Mouse (Mus musculus) CH12F3 (cell line): ENCODE measurements around the gene Copg1.

Source experiments
- in situ Hi-C: fragments of 300-500 bp; cut with MboI; formaldehyde crosslinking; loops from 2 replicates; pipeline ENCODE4 v1.14.3; 2020; ENCODE audit warnings: low sequenced_read_pairs

The Copg1 gene

DNA sequence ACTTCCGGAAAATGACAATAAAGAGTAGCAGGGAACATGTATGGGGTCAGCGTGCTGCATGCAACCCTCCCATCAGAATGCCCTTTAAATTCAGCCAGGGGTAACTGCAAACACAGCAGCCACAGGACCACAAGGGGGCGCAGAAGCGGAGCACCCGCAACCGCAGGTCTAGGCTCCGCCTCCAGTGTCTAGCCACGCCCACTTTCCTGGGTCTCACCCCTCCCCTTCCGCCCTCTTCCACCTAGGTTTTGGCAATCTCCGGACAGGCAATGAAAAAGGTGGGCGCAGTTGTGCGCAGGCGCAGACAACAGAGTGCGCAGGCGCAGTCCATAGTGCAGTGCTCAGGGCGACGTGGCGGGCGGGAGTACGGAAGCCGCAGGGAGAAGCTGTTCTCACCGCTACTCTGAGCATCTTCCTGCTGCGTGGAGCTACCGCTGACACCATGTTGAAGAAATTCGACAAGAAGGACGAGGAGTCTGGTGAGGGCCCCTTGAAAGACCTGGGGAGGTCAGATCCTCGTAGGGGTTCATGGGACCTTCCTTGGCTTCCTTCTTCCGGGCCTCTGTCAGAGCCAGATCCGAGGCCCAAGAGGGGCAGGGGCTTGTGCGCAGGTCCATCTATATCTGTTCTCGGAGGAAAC, at the start of gene Copg1:
Gene Copg1, plus strand, starts transcription at position 221 of the 640 bp plus-strand sequence.
- in situ Hi-C loops = no loop called here

DNA sequence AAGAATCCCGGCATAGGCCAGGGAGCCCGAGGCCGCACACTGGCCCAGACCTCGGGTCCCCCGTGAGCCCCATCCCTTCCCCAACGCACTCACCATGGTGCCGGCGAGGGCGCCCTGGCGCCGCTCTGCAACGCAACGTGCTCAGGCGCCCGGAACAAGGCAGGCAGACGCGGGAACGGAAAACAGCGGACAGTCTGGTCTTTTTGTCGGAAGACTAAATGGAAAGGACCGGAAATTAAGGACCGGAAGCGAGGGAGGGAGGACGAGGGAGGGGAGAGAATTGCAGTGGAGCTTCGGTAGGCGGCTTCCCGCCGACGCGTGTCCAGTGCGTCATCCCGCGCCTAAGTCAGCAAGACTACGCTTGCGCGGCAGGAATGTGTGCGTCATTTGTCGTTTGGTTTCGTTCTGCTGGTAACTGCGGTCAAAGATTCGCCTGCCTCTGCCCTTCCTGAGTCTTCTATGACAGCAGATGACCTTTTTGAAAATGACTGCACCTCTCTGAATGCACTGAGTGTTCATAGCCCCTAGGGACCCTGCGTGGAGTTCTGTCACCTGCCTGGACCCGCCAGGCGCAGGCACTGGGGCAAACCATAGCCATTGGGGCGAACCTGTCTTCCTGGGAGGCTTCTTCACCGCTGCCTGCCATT, 48.9 kb upstream of the Copg1 start, which contains the start of gene Isy1:
Gene Isy1, minus strand, starts transcription at position 248 of the 647 bp plus-strand sequence.
- in situ Hi-C loops = no loop called here

DNA sequence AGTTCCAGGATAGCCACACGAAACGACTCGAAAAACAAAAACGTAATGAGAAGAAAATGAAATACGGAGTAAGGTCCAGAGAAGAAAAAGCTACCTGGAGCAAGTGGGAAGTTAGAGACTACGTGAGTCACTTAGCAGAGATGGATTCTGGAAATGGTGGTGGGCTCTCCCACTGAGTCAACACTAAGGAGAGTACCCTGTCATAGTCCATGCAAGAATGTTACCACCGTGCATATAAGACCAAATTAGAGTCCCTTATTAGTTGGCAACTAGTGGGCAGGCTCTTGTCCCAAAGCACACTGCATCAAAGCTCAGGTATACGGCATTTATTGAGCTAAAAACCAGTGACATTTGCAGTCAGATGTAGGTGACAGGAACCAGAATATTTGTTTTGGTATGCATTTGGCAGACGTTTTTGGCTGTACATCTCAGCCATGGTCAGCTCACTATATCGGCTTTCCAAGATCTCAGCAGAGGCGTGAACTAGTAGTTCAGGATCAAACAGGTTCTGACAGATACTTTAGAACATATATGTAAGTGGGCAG, 47.7 kb upstream of the Copg1 start:
- in situ Hi-C loops = no loop called here

DNA sequence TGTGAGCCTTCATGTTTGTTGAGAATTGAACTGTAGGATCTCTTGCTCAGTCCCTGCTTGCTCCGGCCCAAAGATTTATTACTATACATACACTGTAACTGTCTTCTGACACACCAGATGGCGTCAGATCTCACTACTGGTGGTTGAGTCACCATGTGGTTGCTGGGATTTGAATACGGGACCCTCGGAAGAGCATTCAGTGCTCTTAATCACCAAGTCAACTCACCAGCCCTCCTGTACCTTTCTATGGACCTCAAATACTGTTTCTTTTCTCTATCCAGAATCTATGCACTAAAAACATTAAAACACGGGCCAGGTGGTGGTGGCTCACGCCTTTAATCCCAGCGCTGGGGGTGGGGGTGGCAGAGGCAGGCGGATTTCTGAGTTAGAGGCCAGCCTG, 46.0 kb upstream of the Copg1 start:
- in situ Hi-C loops = no loop called here

DNA sequence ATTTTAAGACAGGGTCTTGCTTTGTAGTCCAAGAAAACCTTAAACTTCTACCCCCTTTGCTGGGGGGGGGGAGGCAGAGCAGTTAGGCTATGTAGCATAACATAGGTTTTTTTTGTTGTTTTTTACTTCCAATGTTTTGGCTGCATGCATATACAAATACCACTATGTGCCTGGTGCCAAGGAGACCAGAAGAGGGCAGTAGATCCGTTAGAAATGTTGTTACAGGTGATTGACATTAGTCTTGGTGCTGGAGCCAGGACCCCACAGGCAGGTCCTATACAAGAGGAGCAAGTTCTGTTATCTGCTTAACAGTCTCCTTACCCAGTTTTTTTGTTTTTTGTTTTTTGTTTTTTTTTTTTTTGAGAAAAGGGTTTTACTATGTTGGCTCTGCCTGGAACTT, 45.4 kb upstream of the Copg1 start:
- in situ Hi-C loops = no loop called here

DNA sequence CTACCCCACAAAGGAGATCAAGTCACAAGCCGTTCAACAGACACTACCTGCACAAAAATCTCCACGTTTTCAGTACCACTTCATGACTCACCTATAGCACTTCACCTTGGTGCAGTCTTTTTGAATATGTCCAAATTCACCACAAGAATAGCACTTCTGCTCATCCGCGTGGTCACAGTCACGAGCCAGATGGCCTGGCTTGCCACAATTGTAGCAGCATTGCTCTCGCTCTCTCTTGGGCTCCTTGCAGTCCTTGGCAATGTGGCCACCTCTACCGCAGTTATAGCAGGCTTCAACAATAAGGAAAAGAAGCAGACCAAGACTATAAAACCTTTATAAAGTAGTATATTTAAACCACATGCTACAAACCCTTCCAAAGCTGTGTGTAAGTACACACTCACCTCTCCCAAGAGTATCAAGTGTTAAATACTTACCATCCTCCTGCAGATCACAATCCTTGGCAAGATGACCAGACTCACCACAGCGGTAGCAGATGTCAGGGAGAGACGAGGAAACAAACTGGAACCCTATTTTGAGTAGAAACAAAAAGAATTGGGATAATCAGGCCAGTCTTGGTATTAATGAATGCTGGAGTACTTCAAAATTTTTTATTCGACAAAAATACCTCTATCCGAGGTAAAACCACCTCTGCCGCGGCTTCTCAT, 42.5 kb upstream of the Copg1 start:
- in situ Hi-C loops = no loop called here

DNA sequence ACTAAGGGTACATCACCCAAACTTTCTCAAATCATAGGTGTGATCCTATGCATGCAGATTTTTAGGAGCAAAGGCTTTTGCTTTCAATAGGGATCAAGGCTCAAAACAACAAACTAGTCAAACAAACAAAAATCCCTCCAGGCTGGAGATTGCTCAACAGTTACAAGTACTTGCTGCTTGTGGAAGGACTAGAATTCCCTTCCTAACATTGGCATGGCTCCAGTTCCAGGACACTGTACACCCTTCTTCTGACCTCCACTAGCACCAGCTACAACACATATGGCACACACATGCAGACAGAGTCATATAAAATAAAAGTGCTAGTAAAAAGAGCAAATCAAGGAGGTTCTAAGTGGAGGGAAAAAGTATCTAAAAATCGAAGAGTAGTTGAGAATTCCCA, 40.8 kb upstream of the Copg1 start:
- in situ Hi-C loops = no loop called here

DNA sequence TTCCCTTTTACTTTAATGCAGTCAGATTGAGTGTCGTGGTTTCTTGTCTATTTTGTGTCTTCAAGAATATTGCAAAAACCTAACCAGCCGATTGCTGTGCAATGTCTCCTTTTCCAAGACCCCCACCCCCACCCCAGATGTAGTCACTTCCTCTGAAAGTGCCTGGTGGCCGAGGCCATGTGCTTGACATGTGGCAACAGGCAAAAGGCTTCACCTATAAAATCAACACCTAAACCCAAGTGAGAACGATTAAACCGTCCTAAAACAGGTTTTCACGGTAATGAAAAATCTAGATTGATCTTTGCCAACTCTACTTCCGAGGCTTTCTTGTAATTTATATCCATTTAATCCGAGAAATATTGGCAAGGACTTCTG, 37.8 kb upstream of the Copg1 start:
- in situ Hi-C loops = no loop called here

DNA sequence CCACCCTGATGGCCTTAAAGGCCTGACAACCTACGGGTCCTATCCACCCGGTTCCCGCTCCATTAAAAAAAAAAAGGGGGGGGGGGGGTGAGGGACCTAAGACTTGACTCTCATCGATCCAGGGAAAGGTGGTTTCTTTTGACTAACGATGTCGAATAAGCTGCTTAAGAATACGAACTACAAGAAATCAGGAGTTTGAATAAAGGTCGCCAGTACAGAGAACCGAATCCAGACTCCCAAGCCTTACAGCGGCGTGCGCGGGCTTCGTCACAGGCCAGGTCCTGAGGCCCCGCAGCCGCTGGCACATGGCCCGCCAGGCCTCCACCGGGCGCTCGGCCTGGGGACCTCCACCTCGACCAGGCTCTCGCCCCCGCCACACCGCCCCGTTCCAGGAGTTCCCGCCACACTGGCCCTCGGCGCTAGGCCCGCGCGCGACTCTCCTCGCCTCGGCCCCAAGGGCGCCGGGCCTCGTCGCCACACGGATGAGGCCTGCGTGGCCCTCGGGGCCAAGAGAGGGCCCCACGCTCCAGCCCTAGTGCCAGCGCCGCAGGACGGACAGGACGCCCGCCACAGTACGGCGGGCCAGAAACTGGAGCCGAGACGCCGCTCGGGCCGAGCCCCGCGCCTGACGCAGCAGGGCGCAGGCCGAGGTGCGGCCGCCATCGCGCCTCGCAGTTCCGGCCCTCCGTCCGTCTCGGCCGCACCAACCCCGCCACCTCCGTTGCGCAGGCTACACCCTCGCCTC, 37.3 kb upstream of the Copg1 start:
- in situ Hi-C loops = no loop called here

DNA sequence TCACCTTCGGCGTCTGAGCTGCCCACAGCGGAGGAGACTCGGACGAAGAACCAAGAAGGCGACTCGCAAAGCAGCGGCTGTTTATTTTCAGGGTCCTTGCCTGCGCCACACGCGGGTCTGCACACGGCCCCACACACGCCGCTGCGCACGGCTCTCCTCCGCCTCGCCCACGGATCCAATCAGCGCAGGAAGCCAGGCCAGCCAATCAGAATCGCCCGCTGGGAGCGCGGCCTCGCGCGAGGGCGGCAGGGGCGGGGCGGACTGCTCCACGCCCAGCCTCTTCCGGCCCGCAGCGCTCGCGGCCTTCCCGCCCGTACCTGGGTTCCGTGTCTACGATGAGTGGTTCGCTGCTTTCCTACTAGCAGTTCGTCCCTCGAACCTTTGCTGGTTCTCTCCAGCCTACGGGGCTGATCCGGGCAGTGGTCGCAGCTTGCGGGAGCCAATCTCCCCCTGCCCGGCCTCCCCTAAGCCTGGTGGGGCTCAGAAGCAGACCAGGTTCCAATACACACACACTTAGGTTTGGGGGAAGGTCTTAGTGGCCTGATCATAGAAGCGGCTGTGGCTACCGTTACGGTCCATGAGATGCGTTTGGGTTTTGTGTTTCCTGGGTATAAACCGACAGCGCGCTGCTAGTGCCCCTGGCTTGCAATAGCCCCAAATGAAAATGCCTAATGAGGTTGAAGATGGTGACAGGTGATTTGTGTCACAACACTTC, 36.6 kb upstream of the Copg1 start, which contains the start of gene Cnbp:
Gene Cnbp, minus strand, starts transcription at position 207 of the 715 bp plus-strand sequence.
- in situ Hi-C loops = no loop called here

DNA sequence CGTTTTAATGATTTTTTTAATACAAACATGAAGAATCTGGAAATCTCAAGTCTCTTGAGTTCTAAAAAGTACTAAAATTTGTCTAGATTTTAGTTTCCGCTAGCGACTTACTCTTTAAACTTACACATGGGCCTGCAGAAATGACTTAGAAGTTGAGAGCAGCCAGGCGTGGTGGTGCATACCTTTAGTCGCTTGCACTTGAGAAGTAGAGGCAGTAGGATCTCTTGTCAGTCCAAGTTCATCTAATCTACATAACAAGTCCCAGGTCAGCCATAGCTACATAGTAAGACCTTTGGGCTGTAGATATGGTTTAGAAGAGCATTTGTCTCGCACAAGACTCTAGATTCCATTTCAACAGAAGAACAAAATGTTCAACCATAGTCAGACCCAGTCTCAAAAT, 35.7 kb upstream of the Copg1 start:
- in situ Hi-C loops = no loop called here

DNA sequence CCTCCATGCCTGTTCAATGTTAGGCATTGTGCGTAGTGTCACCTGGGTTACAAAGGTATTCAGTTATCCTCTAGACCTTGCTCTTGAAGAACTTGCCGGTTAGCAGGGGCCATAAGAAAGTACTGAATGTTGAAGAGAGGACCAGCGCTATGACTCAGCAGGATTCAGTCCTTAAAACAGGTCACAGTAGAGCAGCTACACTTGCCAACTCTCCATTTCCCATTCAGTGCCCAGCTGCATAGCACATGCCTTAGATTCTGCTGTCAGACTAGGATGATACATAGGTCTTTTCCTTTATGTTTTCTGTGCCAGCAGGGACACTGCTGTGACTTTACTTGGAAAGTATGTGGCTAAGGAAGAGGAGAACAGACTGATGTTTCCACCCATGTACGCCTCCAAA, 34.2 kb upstream of the Copg1 start:
- in situ Hi-C loops = no loop called here

DNA sequence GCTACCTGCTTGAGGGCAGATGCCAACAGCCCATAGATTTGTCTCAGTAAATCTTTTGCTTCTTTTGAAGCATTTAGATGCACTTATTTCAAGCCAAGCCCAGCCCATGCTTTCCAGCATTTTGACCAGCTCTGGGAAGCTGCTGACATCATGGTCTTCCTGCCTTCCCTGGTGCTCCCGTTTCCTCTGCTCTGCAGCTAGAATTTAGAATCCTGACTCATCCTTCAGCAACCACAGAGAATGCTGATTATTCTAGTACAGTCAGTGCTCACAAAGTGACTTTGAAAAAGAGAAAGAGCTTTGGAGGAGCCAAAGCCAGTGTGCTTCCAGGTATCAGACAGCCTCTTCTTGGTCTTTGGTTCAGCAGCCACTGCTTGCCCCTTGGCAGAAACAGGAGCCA, 30.5 kb upstream of the Copg1 start:
- in situ Hi-C loops = no loop called here

DNA sequence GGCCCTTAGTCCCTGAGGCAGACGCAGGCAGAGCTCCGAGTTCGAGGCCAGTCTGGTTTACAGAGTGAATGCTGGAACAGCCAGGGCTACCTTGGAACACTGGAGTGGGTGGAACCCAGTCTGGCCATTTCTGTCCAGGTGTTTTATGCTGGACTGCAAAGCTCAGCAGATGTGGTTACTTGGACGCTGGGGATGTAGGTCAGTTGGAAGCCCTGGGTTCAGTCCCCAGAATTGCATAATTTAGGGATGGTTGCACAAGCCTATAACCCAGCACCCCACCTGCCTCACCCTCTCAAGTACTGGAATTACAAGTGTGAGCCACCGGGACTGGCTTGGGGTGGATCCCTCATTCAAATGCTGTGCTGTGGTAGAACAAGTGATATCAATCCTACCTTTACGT, 21.4 kb upstream of the Copg1 start:
- in situ Hi-C loops = no loop called here

DNA sequence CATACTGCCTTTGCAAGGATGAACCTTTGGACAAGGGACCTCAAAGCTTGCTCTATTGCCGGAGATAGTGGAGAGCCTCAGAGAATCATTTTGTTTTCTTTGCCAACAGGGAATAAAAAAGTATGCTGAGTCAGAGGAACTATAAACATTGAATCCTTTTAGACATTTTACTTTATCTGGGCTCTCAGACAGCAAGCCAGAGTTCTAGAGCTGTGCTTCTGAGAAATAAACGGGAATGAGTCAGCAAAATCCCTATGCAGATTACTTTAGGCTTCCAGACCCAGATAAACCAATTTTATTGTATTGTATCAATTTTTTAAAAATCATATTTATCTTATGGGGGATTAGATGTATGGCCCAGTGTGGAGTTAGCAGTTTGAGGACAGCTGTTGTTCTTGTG, 20.4 kb upstream of the Copg1 start:
- in situ Hi-C loops = no loop called here

DNA sequence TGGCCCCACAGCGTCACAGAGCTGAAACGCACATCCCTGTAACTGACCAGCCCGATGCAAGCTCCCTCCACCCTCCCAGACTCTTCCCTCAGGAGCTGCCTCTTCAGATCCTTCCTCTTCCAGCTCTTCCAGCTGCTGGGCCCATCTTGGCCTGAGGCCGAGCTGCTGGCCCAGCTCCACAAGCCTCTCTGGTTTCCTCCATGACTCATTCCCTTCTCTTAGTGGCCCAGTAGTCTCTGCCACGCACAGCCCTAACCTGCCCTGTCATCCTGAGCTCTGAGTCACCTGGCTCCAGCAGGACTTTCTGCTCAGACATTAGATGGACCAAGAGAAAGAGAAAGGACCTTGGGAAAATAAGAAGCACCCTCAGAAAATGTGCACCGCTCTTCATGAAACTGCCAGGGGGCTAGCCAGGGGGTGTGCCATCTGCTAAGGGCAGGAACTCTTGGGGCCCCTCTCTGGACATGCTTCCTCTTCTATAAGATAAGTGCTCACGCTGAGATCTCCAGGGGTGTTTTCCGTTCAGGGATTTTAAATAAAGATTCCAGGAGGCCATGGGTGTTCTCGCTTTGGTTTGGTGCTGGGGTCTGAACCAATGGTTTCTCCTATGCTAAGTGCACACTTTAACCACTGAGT, 18.6 kb upstream of the Copg1 start:
- in situ Hi-C loops = no loop called here

DNA sequence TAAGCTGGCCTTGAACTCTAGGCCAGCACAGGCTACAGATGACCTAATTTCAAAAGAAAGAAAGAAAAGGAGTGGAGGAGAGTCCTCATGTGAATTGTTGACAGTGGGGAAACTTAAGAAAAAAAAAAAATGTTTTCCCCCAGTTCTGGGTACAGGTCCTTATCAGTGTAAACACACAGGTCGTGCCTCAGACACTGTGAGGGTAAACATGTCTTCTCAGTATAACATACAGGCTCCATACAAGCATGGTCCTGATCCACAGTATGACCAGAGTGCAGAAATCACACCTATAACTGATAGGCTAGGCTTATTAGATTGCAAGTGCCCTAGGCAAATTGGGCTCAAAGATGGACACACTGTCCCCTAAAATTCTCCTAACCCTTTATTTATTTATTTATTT, 17.2 kb upstream of the Copg1 start:
- in situ Hi-C loops = no loop called here

DNA sequence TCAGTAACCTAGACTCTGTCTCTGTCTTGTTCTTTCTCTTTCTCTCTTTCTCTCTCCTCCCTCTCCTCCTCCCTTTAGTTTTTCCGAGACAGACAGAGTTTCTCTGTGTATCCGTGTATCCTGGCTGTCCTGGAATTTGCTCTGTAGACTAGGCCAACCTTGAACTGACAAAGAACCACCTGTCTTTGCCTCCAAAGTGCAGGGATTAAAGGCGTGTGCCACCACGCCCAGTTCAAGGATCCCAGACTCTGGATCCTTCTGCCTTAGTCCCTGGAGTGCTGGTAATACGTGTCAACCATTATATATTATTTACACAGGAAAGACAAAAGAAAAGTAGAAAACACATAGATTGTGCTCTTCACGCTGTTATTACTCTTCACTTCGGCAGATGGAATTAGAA, 16.4 kb upstream of the Copg1 start:
- in situ Hi-C loops = no loop called here

DNA sequence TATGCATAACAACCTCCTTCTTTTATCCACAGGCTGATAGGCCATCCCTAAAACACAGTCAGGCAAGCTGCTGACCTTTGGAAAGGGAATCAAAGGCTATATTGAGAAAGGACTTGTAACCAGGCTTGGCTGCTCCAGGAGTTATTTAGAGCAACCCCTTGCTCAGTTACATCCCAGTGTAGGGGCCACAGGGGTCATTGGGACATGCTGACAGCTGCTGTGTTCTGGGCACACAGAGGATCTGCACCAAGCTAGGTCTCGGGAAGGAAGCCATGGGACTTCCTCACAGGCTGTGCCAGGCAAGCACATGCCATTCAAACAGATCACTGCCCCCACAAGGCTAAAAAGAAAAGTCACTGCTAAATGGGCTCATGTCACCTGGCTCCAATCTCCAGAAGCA, 14.5 kb upstream of the Copg1 start:
- in situ Hi-C loops = no loop called here

DNA sequence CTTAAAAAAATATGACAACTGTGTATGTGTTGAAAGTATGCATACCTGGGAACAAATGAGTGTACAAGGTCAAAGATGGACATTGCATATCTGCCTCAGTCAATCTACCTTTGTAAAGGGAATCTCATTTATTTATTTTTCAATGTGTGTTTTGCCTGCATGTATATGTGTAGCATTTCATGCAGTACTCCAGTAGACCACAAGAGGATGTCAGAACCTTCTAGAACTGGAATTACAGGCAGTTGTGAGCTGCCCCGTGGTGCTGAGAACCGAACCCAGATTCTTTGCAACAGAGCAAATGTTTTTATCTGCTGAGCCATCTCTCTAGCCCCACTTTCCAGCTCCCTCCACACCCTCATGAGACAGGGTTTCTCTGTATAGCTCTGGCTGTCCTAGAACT, 13.7 kb upstream of the Copg1 start:
- in situ Hi-C loops = no loop called here
